Mouse (Mus musculus) ovary, postnatal 10 days (tissue): ENCODE data around the gene Spc25.

Experiments
- DNase-seq: peaks from one replicate; pipeline ENCODE4 v3.0.0; 2022; ENCODE audit warnings: low spot score

Spc25 gene

GRCm38 (mm10) chr2:69205791-69206351, at the start of gene Spc25:
TSS of gene Spc25 (minus strand) at chr2:69206194.
- DNase-seq: peak; percentile 46

GRCm38 (mm10) chr2:69248221-69248755, 42.3 kb upstream of the Spc25 start:
- no peak for DNase-seq

GRCm38 (mm10) chr2:69247081-69247480, 41.1 kb upstream of the Spc25 start:
- DNase-seq: no peak

- DNase-seq: no peak
Measured at GRCm38 (mm10) chr2:69244924-69245323, 38.9 kb upstream of the Spc25 start.

- no peak for DNase-seq
Measured at GRCm38 (mm10) chr2:69239315-69239714, 33.3 kb upstream of the Spc25 start.

- no peak for DNase-seq
Measured at GRCm38 (mm10) chr2:69234976-69235678, 29.1 kb upstream of the Spc25 start.

GRCm38 (mm10) chr2:69232101-69232500, 26.1 kb upstream of the Spc25 start:
- no peak for DNase-seq

- no peak for DNase-seq
Measured at GRCm38 (mm10) chr2:69230137-69230536, 24.1 kb upstream of the Spc25 start.

GRCm38 (mm10) chr2:69228635-69229034, 22.6 kb upstream of the Spc25 start:
- DNase-seq: no peak

GRCm38 (mm10) chr2:69226876-69227275, 20.9 kb upstream of the Spc25 start:
- no peak for DNase-seq

- no peak for DNase-seq
Measured at GRCm38 (mm10) chr2:69224724-69225123, 18.7 kb upstream of the Spc25 start.

GRCm38 (mm10) chr2:69222815-69223214, 16.8 kb upstream of the Spc25 start:
- no peak for DNase-seq

- DNase-seq: no peak
Measured at GRCm38 (mm10) chr2:69221868-69222416, 15.9 kb upstream of the Spc25 start.

- DNase-seq: no peak
Measured at GRCm38 (mm10) chr2:69215242-69215641, 9.2 kb upstream of the Spc25 start.

- no peak for DNase-seq
Measured at GRCm38 (mm10) chr2:69212652-69213051, 6.7 kb upstream of the Spc25 start.

- DNase-seq: no peak
Measured at GRCm38 (mm10) chr2:69210773-69211172, 4.8 kb upstream of the Spc25 start, which contains the start of gene G6pc2. TSS of gene G6pc2 (plus strand) at chr2:69211073.

- no peak for DNase-seq
Measured at GRCm38 (mm10) chr2:69209684-69210083, 3.7 kb upstream of the Spc25 start.

GRCm38 (mm10) chr2:69206523-69206922, 529 bp upstream of the Spc25 start:
- no peak for DNase-seq

GRCm38 (mm10) chr2:69205185-69205584, 809 bp downstream of the Spc25 start:
- DNase-seq: no peak

GRCm38 (mm10) chr2:69193555-69193954, 12.4 kb downstream of the Spc25 start:
- no peak for DNase-seq

- DNase-seq: no peak
Measured at GRCm38 (mm10) chr2:69191059-69191458, 14.9 kb downstream of the Spc25 start.

GRCm38 (mm10) chr2:69189222-69189621, 16.8 kb downstream of the Spc25 start:
- no peak for DNase-seq

GRCm38 (mm10) chr2:69188732-69189131, 17.3 kb downstream of the Spc25 start:
- no peak for DNase-seq
